Mouse (Mus musculus): ENCODE data around the gene Akt2. TPM values are rescaled to one million over a fixed set of nuclear protein-coding genes. Genes with fewer than 3 reads are reported as not detected.

The Akt2 gene
- polyA plus RNA-seq, 1 experiment from 2014 or later = 73.3 TPM

GRCm38 (mm10) chr7:27658712-27659663, 67.6 kb downstream of the Akt2 start:
- Histone ChIP-seq H3K4me3 (no peak overlapping the region), H3K4me1 (peaks cover 20% of the 10 kb centered on the region), H3K27me3 (ENCODE audit: poor library complexity, severe bottlenecking) (peaks cover 63% of the 10 kb centered on the region), H3K9me3 (no peaks in the 10 kb centered on the region), H3K36me3 (replicated peaks) (peaks cover 54% of the 10 kb centered on the region), H3K27ac (no peak overlapping the region)
- no peak for DNase-seq (ENCODE audit: extremely low spot score, low spot score)
- 66% methylated on average over 14 of the region's 14 CpGs for WGBS

GRCm38 (mm10) chr7:27662038-27662437, 70.7 kb downstream of the Akt2 start:
- no peak for DNase-seq (ENCODE audit: extremely low spot score, low spot score)
- WGBS = 90% methylated on average over 4 of the region's 4 CpGs

GRCm38 (mm10) chr7:27673064-27673574, 81.8 kb downstream of the Akt2 start:
- H3K9me3 ChIP-seq = no peaks in the 10 kb centered on the region
- DNase-seq (ENCODE audit: extremely low spot score, low spot score) = no peak
- peak overlapping the region; percentile 97 for H3K4me3 ChIP-seq
- WGBS = 64% methylated on average over 9 of the region's 9 CpGs
- H3K4me1 ChIP-seq = peaks cover 36% of the 10 kb centered on the region
- no peaks in the 10 kb centered on the region for H3K27me3 ChIP-seq (ENCODE audit: poor library complexity, severe bottlenecking)
- H3K27ac ChIP-seq = peak overlapping the region; percentile 92
- H3K36me3 ChIP-seq (replicated peaks) = peaks cover 37% of the 10 kb centered on the region

More at GRCm38 (mm10) chr7:27662038-27662437, 70.7 kb downstream of the Akt2 start:
- no peaks in the 10 kb centered on the region for H3K9me3 ChIP-seq
- H3K4me1 ChIP-seq = peaks cover 10% of the 10 kb centered on the region
- peaks cover 32% of the 10 kb centered on the region for H3K27me3 ChIP-seq (ENCODE audit: poor library complexity, severe bottlenecking)
- H3K4me3 ChIP-seq = no peak overlapping the region
- H3K36me3 ChIP-seq (replicated peaks) = peaks cover 68% of the 10 kb centered on the region
- no peak overlapping the region for H3K27ac ChIP-seq

- Histone ChIP-seq H3K4me3 (peak overlapping the region; percentile 97), H3K9me3 (no peaks in the 10 kb centered on the region), H3K27ac (peak overlapping the region; percentile 92), H3K27me3 (ENCODE audit: poor library complexity, severe bottlenecking) (no peaks in the 10 kb centered on the region), H3K4me1 (peaks cover 36% of the 10 kb centered on the region), H3K36me3 (replicated peaks) (peaks cover 32% of the 10 kb centered on the region)
- DNase-seq (ENCODE audit: extremely low spot score, low spot score) = no peak
- WGBS = 3% methylated on average over 52 of the region's 52 CpGs
Observed at GRCm38 (mm10) chr7:27673575-27674131, 82.3 kb downstream of the Akt2 start.

- H3K4me1 ChIP-seq = peaks cover 36% of the 10 kb centered on the region
- peak overlapping the region; percentile 97 for H3K4me3 ChIP-seq
- peak overlapping the region; percentile 92 for H3K27ac ChIP-seq
- no peaks in the 10 kb centered on the region for H3K27me3 ChIP-seq (ENCODE audit: poor library complexity, severe bottlenecking)
- peaks cover 29% of the 10 kb centered on the region for H3K36me3 ChIP-seq (replicated peaks)
- DNase-seq (ENCODE audit: extremely low spot score, low spot score) = no peak
- H3K9me3 ChIP-seq = no peaks in the 10 kb centered on the region
- under 1% methylated on average over 38 of the region's 38 CpGs for WGBS
Observed at GRCm38 (mm10) chr7:27674195-27674521, 82.8 kb downstream of the Akt2 start.

GRCm38 (mm10) chr7:27674522-27675221, 83.3 kb downstream of the Akt2 start, which contains the start of gene Map3k10:
Gene Map3k10 (minus strand): TSS chr7:27674598.
- Histone ChIP-seq H3K4me3 (peak within 1 kb of the TSS; percentile 97), H3K4me1 (peaks cover 36% of the 10 kb centered on the region), H3K27me3 (ENCODE audit: poor library complexity, severe bottlenecking) (no peaks in the 10 kb centered on the region), H3K36me3 (replicated peaks) (peaks cover 24% of the 10 kb centered on the region), H3K27ac (peak within 1 kb of the TSS; percentile 92), H3K9me3 (no peaks in the 10 kb centered on the region)
- under 1% methylated on average over 31 of the region's 31 CpGs for WGBS
- DNase-seq (ENCODE audit: extremely low spot score, low spot score) = peak; percentile 95

GRCm38 (mm10) chr7:27675222-27675612, 83.9 kb downstream of the Akt2 start:
- no peaks in the 10 kb centered on the region for H3K27me3 ChIP-seq (ENCODE audit: poor library complexity, severe bottlenecking)
- peaks cover 19% of the 10 kb centered on the region for H3K36me3 ChIP-seq (replicated peaks)
- DNase-seq (ENCODE audit: extremely low spot score, low spot score) = no peak
- H3K27ac ChIP-seq = peak overlapping the region; percentile 92
- 25% methylated on average over 14 of the region's 14 CpGs for WGBS
- H3K4me3 ChIP-seq = peak overlapping the region; percentile 97
- no peaks in the 10 kb centered on the region for H3K9me3 ChIP-seq
- H3K4me1 ChIP-seq = peaks cover 36% of the 10 kb centered on the region

- peaks cover 10% of the 10 kb centered on the region for H3K4me1 ChIP-seq
- no peak for DNase-seq (ENCODE audit: extremely low spot score, low spot score)
- 84% methylated on average over 2 of the region's 2 CpGs for WGBS
- no peaks in the 10 kb centered on the region for H3K27me3 ChIP-seq (ENCODE audit: poor library complexity, severe bottlenecking)
- H3K9me3 ChIP-seq = no peaks in the 10 kb centered on the region
- H3K36me3 ChIP-seq (replicated peaks) = no peaks in the 10 kb centered on the region
- H3K4me3 ChIP-seq = no peak overlapping the region
- no peak overlapping the region for H3K27ac ChIP-seq
Observed at GRCm38 (mm10) chr7:27683218-27683617, 91.9 kb downstream of the Akt2 start.

- peak overlapping the region; percentile 33 for H3K4me3 ChIP-seq
- no peaks in the 10 kb centered on the region for H3K27me3 ChIP-seq (ENCODE audit: poor library complexity, severe bottlenecking)
- no peaks in the 10 kb centered on the region for H3K9me3 ChIP-seq
- no peak for DNase-seq (ENCODE audit: extremely low spot score, low spot score)
- WGBS = 42% methylated on average over 5 of the region's 5 CpGs
- H3K4me1 ChIP-seq = peaks cover 20% of the 10 kb centered on the region
- H3K36me3 ChIP-seq (replicated peaks) = no peaks in the 10 kb centered on the region
- H3K27ac ChIP-seq = peak overlapping the region; percentile 65
Observed at GRCm38 (mm10) chr7:27685220-27685619, 93.9 kb downstream of the Akt2 start.

- Histone ChIP-seq H3K36me3 (replicated peaks) (no peaks in the 10 kb centered on the region), H3K4me3 (peak overlapping the region; percentile 33), H3K27ac (peak overlapping the region; percentile 65), H3K4me1 (peaks cover 24% of the 10 kb centered on the region), H3K9me3 (no peaks in the 10 kb centered on the region), H3K27me3 (ENCODE audit: poor library complexity, severe bottlenecking) (no peaks in the 10 kb centered on the region)
- 3% methylated on average over 6 of the region's 6 CpGs for WGBS
- DNase-seq (ENCODE audit: extremely low spot score, low spot score) = peak; percentile 29
Observed at GRCm38 (mm10) chr7:27685681-27686080, 94.3 kb downstream of the Akt2 start.

GRCm38 (mm10) chr7:27687043-27687442, 95.7 kb downstream of the Akt2 start:
- Histone ChIP-seq H3K27ac (no peak overlapping the region), H3K4me3 (no peak overlapping the region), H3K4me1 (peaks cover 24% of the 10 kb centered on the region), H3K36me3 (replicated peaks) (no peaks in the 10 kb centered on the region), H3K9me3 (no peaks in the 10 kb centered on the region), H3K27me3 (ENCODE audit: poor library complexity, severe bottlenecking) (no peaks in the 10 kb centered on the region)
- WGBS = 85% methylated on average over 1 of the region's 1 CpGs
- DNase-seq (ENCODE audit: extremely low spot score, low spot score) = no peak

GRCm38 (mm10) chr7:27687836-27688235, 96.5 kb downstream of the Akt2 start:
- Histone ChIP-seq H3K36me3 (replicated peaks) (peaks cover 3% of the 10 kb centered on the region), H3K4me1 (peaks cover 24% of the 10 kb centered on the region), H3K27me3 (ENCODE audit: poor library complexity, severe bottlenecking) (no peaks in the 10 kb centered on the region), H3K4me3 (peak overlapping the region; percentile 62; the same call in 1 of the 2 replicates), H3K9me3 (no peaks in the 10 kb centered on the region), H3K27ac (no peak overlapping the region)
- no peak for DNase-seq (ENCODE audit: extremely low spot score, low spot score)
- WGBS = 75% methylated on average over 3 of the region's 3 CpGs
